22 mouse cellular contexts compared by ENCODE assay signal in the genomic region with DNA sequence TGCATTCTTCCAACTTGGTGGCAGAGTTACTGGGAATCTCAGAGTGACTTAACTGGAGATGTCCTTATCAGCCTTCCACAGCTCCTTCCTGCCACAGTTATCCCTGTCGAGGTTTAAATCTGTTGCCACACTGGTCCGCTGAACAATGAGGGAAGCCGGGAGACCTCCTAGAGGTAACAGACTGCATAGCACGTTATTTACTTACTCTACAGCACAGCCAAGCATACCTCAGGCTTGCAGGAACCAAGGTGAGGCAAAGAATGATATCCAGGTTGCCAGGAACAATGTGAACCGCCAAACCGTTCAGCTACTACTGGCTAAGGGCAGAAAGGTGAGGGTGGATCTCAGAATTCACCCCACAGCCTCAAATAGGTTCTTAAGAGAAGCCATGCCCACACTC.
DNase-seq lines count a peak whose midpoint lies in the region; ATAC-seq and TF ChIP-seq lines count a peak whose summit lies in the region.
"Had no signal": no experiment of that assay in that cellular context is flagged by ENCODE, and none has a peak within 500 bp of the region (broad histone marks: within the 10 kb centered on the region; RNA-seq: fewer than 3 reads in every experiment).

No protein-coding gene starts in this region.

- 54% methylated on average over 6 of the region's 6 CpGs for WGBS in forebrain, embryonic 11.5 days
- 53% methylated on average over 6 of the region's 6 CpGs for WGBS in forebrain, embryonic 12.5 days
- WGBS in embryonic facial prominence, embryonic 12.5 days = 43% methylated on average over 6 of the region's 6 CpGs

- no peaks in the 10 kb centered on the region for H3K4me1 ChIP-seq in forebrain, embryonic 11.5 days (replicated peaks; ENCODE audit: control insufficient read depth, insufficient read depth, low read length)
- H3K4me1 ChIP-seq in forebrain, embryonic 12.5 days = peaks cover 12% of the 10 kb centered on the region
- H3K4me1 ChIP-seq in embryonic facial prominence, embryonic 12.5 days = peaks cover 16% of the 10 kb centered on the region; the same call in 1 of the 2 replicates

- no peaks in the 10 kb centered on the region for H3K36me3 ChIP-seq in forebrain, embryonic 11.5 days (ENCODE audit: control insufficient read depth, insufficient read depth, low read length)
- H3K36me3 ChIP-seq in forebrain, embryonic 12.5 days (replicated peaks) = no peaks in the 10 kb centered on the region
- H3K36me3 ChIP-seq in embryonic facial prominence, embryonic 12.5 days = no peaks in the 10 kb centered on the region
- H3K36me3 ChIP-seq: hindbrain, embryonic 12.5 days; lung, embryonic 15.5 days; midbrain, embryonic 12.5 days had no signal

- ATAC-seq in forebrain, embryonic 11.5 days (replicated peaks; ENCODE audit: low FRiP score) = no peak
- no peak for ATAC-seq in forebrain, embryonic 12.5 days (ENCODE audit: low FRiP score)
- no peak for ATAC-seq in embryonic facial prominence, embryonic 12.5 days (ENCODE audit: insufficient number of reproducible peaks, insufficient read depth, low FRiP score, low TSS enrichment)
- ATAC-seq: CD4-positive, CD25-positive, alpha-beta regulatory T cell, adult 4 months; forebrain, embryonic 14.5 days had no signal

- no peaks in the 10 kb centered on the region for H3K9me3 ChIP-seq in forebrain, embryonic 11.5 days (ENCODE audit: control insufficient read depth, low read length)
- no peaks in the 10 kb centered on the region for H3K9me3 ChIP-seq in forebrain, embryonic 12.5 days
- no peaks in the 10 kb centered on the region for H3K9me3 ChIP-seq in embryonic facial prominence, embryonic 12.5 days
- H3K9me3 ChIP-seq: hindbrain, embryonic 12.5 days; lung, embryonic 15.5 days; midbrain, embryonic 12.5 days had no signal

- H3K9ac ChIP-seq in forebrain, embryonic 11.5 days (ENCODE audit: low read length) = no peak overlapping the region
- H3K9ac ChIP-seq in forebrain, embryonic 12.5 days = no peak overlapping the region
- H3K9ac ChIP-seq in embryonic facial prominence, embryonic 12.5 days = no peak overlapping the region
- H3K9ac ChIP-seq: hindbrain, embryonic 12.5 days; lung, embryonic 15.5 days; midbrain, embryonic 12.5 days had no signal

- no peak overlapping the region for H3K27ac ChIP-seq in forebrain, embryonic 11.5 days (ENCODE audit: low read depth, low read length)
- no peak overlapping the region for H3K27ac ChIP-seq in forebrain, embryonic 12.5 days
- no peak overlapping the region for H3K27ac ChIP-seq in layer of hippocampus, adult 2 months
- 0 out of 2 replicates have a peak overlapping the region, but pooled peaks have one; percentile 0 for H3K27ac ChIP-seq in embryonic facial prominence, embryonic 12.5 days
- H3K27ac ChIP-seq: heart, adult 2 months; hindbrain, embryonic 12.5 days; lung, embryonic 15.5 days; midbrain, embryonic 12.5 days had no signal

- H3K4me2 ChIP-seq in forebrain, embryonic 11.5 days (ENCODE audit: low read depth, low read length, severe bottlenecking) = no peak overlapping the region
- no peak overlapping the region for H3K4me2 ChIP-seq in forebrain, embryonic 12.5 days
- H3K4me2 ChIP-seq in embryonic facial prominence, embryonic 12.5 days (replicated peaks) = no peak overlapping the region
- H3K4me2 ChIP-seq: hindbrain, embryonic 12.5 days; liver, embryonic 11.5 days; lung, embryonic 15.5 days; midbrain, embryonic 12.5 days had no signal

- TF ChIP-seq CTCF in layer of hippocampus, adult 2 months (conservative IDR thresholded peaks at IDR 0.05) = peak; percentile 40

- H3K4me3 ChIP-seq in forebrain, embryonic 11.5 days (ENCODE audit: low read depth, low read length) = no peak overlapping the region
- H3K4me3 ChIP-seq in forebrain, embryonic 12.5 days (replicated peaks) = no peak overlapping the region
- H3K4me3 ChIP-seq in layer of hippocampus, adult 2 months = no peak overlapping the region
- H3K4me3 ChIP-seq in embryonic facial prominence, embryonic 12.5 days = no peak overlapping the region
- H3K4me3 ChIP-seq: heart, adult 2 months; hindbrain, embryonic 12.5 days; lung, embryonic 15.5 days; midbrain, embryonic 12.5 days had no signal

- H3K27me3 ChIP-seq in forebrain, embryonic 11.5 days (ENCODE audit: control insufficient read depth, insufficient read depth, low read length) = no peaks in the 10 kb centered on the region
- H3K27me3 ChIP-seq in forebrain, embryonic 12.5 days = no peaks in the 10 kb centered on the region
- no peaks in the 10 kb centered on the region for H3K27me3 ChIP-seq in embryonic facial prominence, embryonic 12.5 days
- H3K27me3 ChIP-seq: hindbrain, embryonic 12.5 days; lung, embryonic 15.5 days; midbrain, embryonic 12.5 days had no signal

- peak; percentile 44 for DNase-seq in forebrain, embryonic 11.5 days (ENCODE audit: low spot score)
- DNase-seq in layer of hippocampus, adult 2 months (ENCODE audit: low spot score in 2 of 2) = no peak
- no peak for DNase-seq in layer of hippocampus, postnatal 36 days
- peak; percentile 61 for DNase-seq in ES-CJ7 (ENCODE audit: low read depth, low spot score)
- DNase-seq in natural killer cell, adult 2 months (ENCODE audit: low spot score in 2 of 2) = no peak
- no peak for DNase-seq in layer of hippocampus, adult 9-11 months
- DNase-seq: adrenal gland, adult 2 months; cerebellum, adult 9-10 months; gastrocnemius, postnatal 10 days; heart, adult 2 months; heart, postnatal 10 days; left cerebral cortex, postnatal 4 days; right cerebral cortex, postnatal 25 days; thymus, adult 18-20 months had no signal

Comparison
In these comparisons a context has a peak if more than half of its experiments do, and no peak if none do; other contexts are left out.
1. DNase-seq: peak in forebrain, embryonic 11.5 days (single experiment) and ES-CJ7 (single experiment); none in layer of hippocampus, adult 2 months (0 of 2), layer of hippocampus, postnatal 36 days (0 of 2), natural killer cell, adult 2 months (0 of 2) and layer of hippocampus, adult 9-11 months (single experiment).